Mouse (Mus musculus) embryonic stem cell, embryonic (primary cell): Measurements from ENCODE around the gene Oas1f.
"Not testable (repeated sequence)": the region's sequence is repeated elsewhere in the genome, so short reads cannot be mapped to it uniquely, and the experiment has no call there.

ENCODE experiments used
- CTCF ChIA-PET, 4 experiments: fragments of 300-600 bp in 2 of 4; fragments of 350-600 bp in 2 of 4; sonication (Branson Sonifier 250); formaldehyde crosslinking; loops; one replicate each; lab custom pipeline; 2022; ENCODE audit warnings: inconsistent platforms in 2 of 4; lab: Charles Lee
- POLR2A ChIA-PET, 4 experiments: fragments of 300-600 bp in 2 of 4; fragments of 350-600 bp in 2 of 4; sonication (Branson Sonifier 250); formaldehyde crosslinking; loops; one replicate each; lab custom pipeline; 2022; ENCODE audit warnings: antibody characterized with exemption in 4 of 4, inconsistent platforms in 1 of 4; lab: Charles Lee

Gene Oas1f

GRCm38 (mm10) chr5:120859241-120859640, 12.1 kb downstream of the Oas1f start:
- ChIA-PET CTCF (interaction anchor here in 1 of 4 experiments (1.1 kb wide), 1 partner anchor 44 kb away, joined by 3 read pairs; no protein-coding TSS in a partner anchor), POLR2A (no interaction called here)

GRCm38 (mm10) chr5:120861121-120861520, 14.0 kb downstream of the Oas1f start, which contains the start of gene Oas1h:
Gene Oas1h (plus strand): TSS chr5:120861421.
- POLR2A ChIA-PET: interaction anchor here in 2 of 4 experiments (0.6 to 1.7 kb wide), 5 partner anchors 10 to 1023 kb away, joined by 3 to 5 read pairs (median 3); partner anchors contain the start of gene Oas1a (in 1 of the 2)

GRCm38 (mm10) chr5:120865336-120865860, 18.2 kb downstream of the Oas1f start:
- ChIA-PET POLR2A (no interaction called here), CTCF (interaction anchor here in 2 of 4 experiments (0.5 to 1.5 kb wide), 3 partner anchors 28 to 223 kb away, joined by 3 read pairs; no protein-coding TSS in a partner anchor)

More at GRCm38 (mm10) chr5:120861121-120861520, 14.0 kb downstream of the Oas1f start, which contains the start of gene Oas1h:
- CTCF ChIA-PET: interaction anchor here in 1 of 4 experiments (0.5 to 1.2 kb wide), 2 partner anchors 55 to 66 kb away, joined by 3 read pairs; no protein-coding TSS in a partner anchor

GRCm38 (mm10) chr5:120869436-120870015, 22.4 kb downstream of the Oas1f start:
- CTCF ChIA-PET: interaction anchor here in 1 of 4 experiments (0.7 to 1.3 kb wide), 2 partner anchors 18 to 36 kb away, joined by 3 read pairs; no protein-coding TSS in a partner anchor
- POLR2A ChIA-PET: interaction anchor here in 2 of 4 experiments (1.1 to 1.5 kb wide), 3 partner anchors 39 to 211 kb away, joined by 3 to 5 read pairs (median 4); no protein-coding TSS in a partner anchor

- ChIA-PET POLR2A (interaction anchor here in 2 of 4 experiments (0.5 to 1.5 kb wide), 5 partner anchors 18 to 210 kb away, joined by 3 to 6 read pairs (median 4); partner anchors contain the start of gene Oas1g (in 1 of the 2)), CTCF (interaction anchor here in 2 of 4 experiments (0.5 to 1.3 kb wide), 3 partner anchors 19 to 549 kb away, joined by 3 read pairs; no protein-coding TSS in a partner anchor)
These were observed 22.9 kb downstream of the Oas1f start for GRCm38 (mm10) chr5:120870081-120870480.

- CTCF ChIA-PET: interaction anchor here in 1 of 4 experiments (1.3 kb wide), 1 partner anchor 37 kb away, joined by 3 read pairs; no protein-coding TSS in a partner anchor
- POLR2A ChIA-PET: interaction anchor here in 2 of 4 experiments (0.7 to 1.5 kb wide), 5 partner anchors 9 to 68 kb away, joined by 3 to 5 read pairs (median 4); partner anchors contain the start of genes Oas1g (in 1 of the 2) and Oas1h (in 1 of the 2)
These were observed 23.6 kb downstream of the Oas1f start for GRCm38 (mm10) chr5:120870782-120871181.

GRCm38 (mm10) chr5:120871469-120871868, 24.3 kb downstream of the Oas1f start:
- ChIA-PET CTCF (no interaction called here), POLR2A (interaction anchor here in 1 of 4 experiments (0.7 to 1.5 kb wide), 3 partner anchors 10 to 68 kb away, joined by 4 read pairs; partner anchors contain the start of genes Oas1g and Oas1h)

- CTCF ChIA-PET: not testable (repeated sequence)
- POLR2A ChIA-PET: interaction anchor here in 1 of 4 experiments (1.1 kb wide), 1 partner anchor 11 kb away, joined by 4 read pairs; the partner anchor contains the start of gene Oas1g
These were observed 29.7 kb downstream of the Oas1f start for GRCm38 (mm10) chr5:120876839-120877238.

- CTCF ChIA-PET: not testable (repeated sequence)
- POLR2A ChIA-PET: interaction anchor here in 2 of 4 experiments (1.1 to 2.2 kb wide), 3 partner anchors 11 to 22 kb away, joined by 4 to 28 read pairs (median 27); partner anchors contain the start of gene Oas1g (in 1 of the 2)
These were observed 30.2 kb downstream of the Oas1f start for GRCm38 (mm10) chr5:120877407-120877806.

- ChIA-PET CTCF (interaction anchor here in 2 of 4 experiments (0.5 to 0.7 kb wide), 2 partner anchors 35 to 264 kb away, joined by 3 to 4 read pairs; no protein-coding TSS in a partner anchor), POLR2A (interaction anchor here in 3 of 4 experiments (0.6 to 2.2 kb wide), 5 partner anchors 9 to 28 kb away, joined by 3 to 28 read pairs (median 6); partner anchors contain the start of genes Oas1a (in 1 of the 3) and Oas1g (in 1 of the 3))
These were observed 31.6 kb downstream of the Oas1f start for GRCm38 (mm10) chr5:120878803-120879202.

GRCm38 (mm10) chr5:120881681-120882080, 34.5 kb downstream of the Oas1f start:
- POLR2A ChIA-PET: interaction anchor here in 2 of 4 experiments (0.6 to 0.7 kb wide), 2 partner anchors 19 to 20 kb away, joined by 4 to 6 read pairs; no protein-coding TSS in a partner anchor
- CTCF ChIA-PET: not testable (repeated sequence)

GRCm38 (mm10) chr5:120887413-120887812, 40.2 kb downstream of the Oas1f start, which contains the start of gene Oas1g:
Gene Oas1g (minus strand): TSS chr5:120887613.
- POLR2A ChIA-PET: interaction anchor here in 3 of 4 experiments (0.6 to 4.7 kb wide), 50 partner anchors 8 to 1501 kb away, joined by 3 to 71 read pairs (median 4); partner anchors contain the start of genes Oas1a (in 2 of the 3), Oas1c (in 2 of the 3), Oas1d (in 1 of the 3) and Oas1e (in 1 of the 3)
- CTCF ChIA-PET: interaction anchor here (0.5 to 1.4 kb wide), 24 partner anchors 12 to 1241 kb away, joined by 3 to 26 read pairs (median 6); partner anchors contain the start of gene Oas1a (in 2 of the 4)

- CTCF ChIA-PET: interaction anchor here (0.6 to 1.4 kb wide), 24 partner anchors 11 to 1240 kb away, joined by 3 to 26 read pairs (median 6); partner anchors contain the start of genes Oas1a (in 2 of the 4) and Oas1f (in 1 of the 4)
These were observed 40.7 kb downstream of the Oas1f start for GRCm38 (mm10) chr5:120887831-120888230.

GRCm38 (mm10) chr5:120888294-120888815, 41.2 kb downstream of the Oas1f start:
- ChIA-PET POLR2A (interaction anchor here in 3 of 4 experiments (0.6 to 4.7 kb wide), 34 partner anchors 9 to 567 kb away, joined by 3 to 71 read pairs (median 4); partner anchors contain the start of genes Oas1a (in 2 of the 3), Oas1c (in 2 of the 3), Oas1d (in 2 of the 3) and Oas1e (in 1 of the 3)), CTCF (interaction anchor here in 3 of 4 experiments (0.6 to 1.4 kb wide), 9 partner anchors 24 to 111 kb away, joined by 3 to 13 read pairs (median 5); partner anchors contain the start of gene Oas1f (in 1 of the 3))

More at GRCm38 (mm10) chr5:120887831-120888230, 40.7 kb downstream of the Oas1f start:
- POLR2A ChIA-PET: interaction anchor here in 3 of 4 experiments (0.6 to 4.7 kb wide), 51 partner anchors 8 to 1502 kb away, joined by 3 to 71 read pairs (median 4); partner anchors contain the start of genes Oas1a (in 2 of the 3), Oas1c (in 2 of the 3), Oas1d (in 1 of the 3) and Oas1e (in 1 of the 3)

GRCm38 (mm10) chr5:120890026-120890425, 42.9 kb downstream of the Oas1f start:
- CTCF ChIA-PET: no interaction called here
- POLR2A ChIA-PET: interaction anchor here in 2 of 4 experiments (0.7 to 1.0 kb wide), 2 partner anchors 12 to 17 kb away, joined by 3 to 4 read pairs; partner anchors contain the start of gene Oas1a (in 1 of the 2)

GRCm38 (mm10) chr5:120890991-120891390, 43.8 kb downstream of the Oas1f start:
- CTCF ChIA-PET: no interaction called here

More at GRCm38 (mm10) chr5:120890991-120891390, 43.8 kb downstream of the Oas1f start:
- POLR2A ChIA-PET: interaction anchor here in 1 of 4 experiments (1.0 to 5.6 kb wide), 4 partner anchors 16 to 78 kb away, joined by 3 to 25 read pairs (median 4); partner anchors contain the start of genes Oas1a and Oas1c
